Mouse (Mus musculus) cerebellum, adult 2 months (tissue): ENCODE results near the gene Rnf213. TPM values are rescaled to one million over a fixed set of nuclear protein-coding genes. Genes with fewer than 3 reads are reported as not detected.

Experiments
- DNase-seq, 2 experiments: peaks; one replicate each; pipeline ENCODE4 v3.0.0; 2021
- H3K27ac ChIP-seq: fragments of 200-500 bp; 2 replicates; pipeline ENCODE4 v1.5.1; 2012; ENCODE audit warnings: low read length, control low read depth, inconsistent platforms; ENCODE audit not compliant: insufficient read depth
- H3K27me3 ChIP-seq: fragments of 200-500 bp; 2 replicates; pipeline ENCODE4 v1.6.1; 2012; ENCODE audit warnings: inconsistent platforms, mild to moderate bottlenecking, low read length, moderate library complexity; ENCODE audit not compliant: control insufficient read depth, insufficient read depth
- H3K4me1 ChIP-seq: fragments of 200-500 bp; 2 replicates; pipeline ENCODE4 v1.6.1; 2011; ENCODE audit warnings: low read length; ENCODE audit not compliant: control insufficient read depth, insufficient read depth
- H3K4me3 ChIP-seq: fragments of 200-500 bp; replicated peaks from 2 replicates; pipeline ENCODE3; 2011; ENCODE audit warnings: mild to moderate bottlenecking, low read depth, low read length, control low read depth; ENCODE audit not compliant: insufficient read depth
- CTCF ChIP-seq: fragments of 200-500 bp; IDR thresholded peaks from 2 replicates; pipeline ENCODE4 v1.5.1; 2011; ENCODE audit warnings: low read depth, mild to moderate bottlenecking, control low read depth, low read length, moderate library complexity, borderline replicate concordance; ENCODE audit not compliant: insufficient read depth
- POLR2A ChIP-seq: fragments of 200-500 bp; IDR thresholded peaks from 2 replicates; pipeline ENCODE4 v1.6.1; 2011; ENCODE audit warnings: low read length, control low read depth, borderline replicate concordance; ENCODE audit not compliant: insufficient read depth
- WGBS: fragments of 180-500 bp; shearing (Covaris S2); methylation state at CpG from one replicate; pipeline ENCODE4 v1.1.7; 2018; 5-methylcytosine and 5-hydroxymethylcytosine counted together
- polyA plus RNA-seq: library from polyadenylated mRNA; depleted of rRNA; stranded (reverse); fragments of >200 nt; gene quantifications from 2 replicates; pipeline ENCODE4 v1.2.3, GENCODE M21; 2012

Gene Rnf213
- polyA plus RNA-seq, 1 experiment = 7.5 TPM

DNA sequence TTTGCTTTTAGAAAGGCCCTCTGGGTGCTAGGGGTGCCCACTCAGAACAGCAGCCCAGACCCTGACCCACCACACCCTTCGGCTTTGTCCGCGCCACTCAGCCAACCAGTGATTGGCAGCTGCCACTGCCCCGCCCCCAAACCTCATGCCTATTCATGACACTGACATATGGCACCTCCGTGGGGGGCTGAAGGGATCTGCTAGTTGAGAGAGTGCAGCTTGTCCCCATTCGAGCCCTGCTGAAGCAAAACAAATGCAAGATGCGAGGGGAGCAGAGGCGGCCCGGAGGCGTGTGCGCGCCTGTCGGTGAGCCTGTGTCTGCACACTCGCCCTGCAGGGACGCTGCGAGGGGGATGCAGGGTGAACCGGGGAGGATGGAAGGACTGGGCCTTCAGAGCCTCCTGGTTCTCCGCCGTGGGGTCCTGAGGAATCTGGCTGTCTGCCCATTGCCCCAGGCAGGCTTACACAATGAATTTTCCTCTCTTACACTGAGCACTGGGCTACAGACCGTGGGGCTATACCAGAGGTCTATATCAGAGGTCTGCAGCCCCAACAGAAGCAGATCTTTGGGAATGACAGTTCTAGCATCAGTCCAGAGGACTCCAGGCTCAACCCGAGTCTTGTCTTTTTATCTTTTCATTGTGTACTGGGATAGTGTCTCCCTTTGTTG is 122.2 kb downstream of the Rnf213 start:
- H3K4me1 ChIP-seq = peaks cover 66% of the 10 kb centered on the region
- peak overlapping the region; percentile 6 for H3K4me3 ChIP-seq
- H3K27me3 ChIP-seq = no peaks in the 10 kb centered on the region
- peak; percentile 98 for DNase-seq
- H3K27ac ChIP-seq = peak overlapping the region; percentile 81
- TF ChIP-seq CTCF (peak; percentile 56), POLR2A (peak; percentile 49; the same call in 1 of the 2 replicates)
- WGBS = 3% methylated on average over 21 of the region's 21 CpGs

GRCm38 (mm10) chr11:119515823-119516676 is 123.2 kb downstream of the Rnf213 start:
- no peaks in the 10 kb centered on the region for H3K27me3 ChIP-seq
- no peak overlapping the region for H3K4me3 ChIP-seq
- no peak for TF ChIP-seq CTCF
- no peak for TF ChIP-seq POLR2A
- WGBS = 33% methylated on average over 16 of the region's 16 CpGs
- peak in 1 of 2 experiments; percentile 50 for DNase-seq
- peak overlapping the region; percentile 81 for H3K27ac ChIP-seq
- H3K4me1 ChIP-seq = peaks cover 73% of the 10 kb centered on the region

GRCm38 (mm10) chr11:119516677-119517361 is 123.9 kb downstream of the Rnf213 start:
- DNase-seq = peak; percentile 65 to 73
- TF ChIP-seq POLR2A (no peak), CTCF (peak; percentile 27; the same call in 1 of the 2 replicates)
- H3K27ac ChIP-seq = peak overlapping the region; percentile 81
- H3K4me1 ChIP-seq = peaks cover 77% of the 10 kb centered on the region
- H3K4me3 ChIP-seq = no peak overlapping the region
- 19% methylated on average over 12 of the region's 12 CpGs for WGBS
- H3K27me3 ChIP-seq = no peaks in the 10 kb centered on the region

DNA sequence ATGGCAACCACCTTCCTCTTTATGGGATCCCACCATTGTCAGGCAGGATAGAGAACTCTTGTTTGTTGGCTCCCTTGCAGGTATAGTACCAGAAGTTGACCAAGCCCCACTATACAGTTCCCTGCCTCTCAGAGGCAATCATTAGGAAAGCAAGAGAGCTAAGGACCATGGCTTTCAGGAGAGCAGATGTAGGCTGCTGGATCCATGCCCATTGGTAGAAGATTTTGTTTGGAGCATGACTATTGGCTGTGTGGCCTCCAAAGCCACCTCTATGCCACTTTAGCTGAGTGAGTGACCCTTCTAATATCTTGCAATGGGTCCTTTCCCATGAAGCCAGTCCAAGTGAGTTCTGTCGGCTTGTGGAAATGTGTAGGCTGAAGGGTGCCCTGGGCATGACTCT is 126.5 kb downstream of the Rnf213 start:
- 79% methylated on average over 1 of the region's 1 CpGs for WGBS
- no peak overlapping the region for H3K4me3 ChIP-seq
- H3K4me1 ChIP-seq = peaks cover 84% of the 10 kb centered on the region
- no peaks in the 10 kb centered on the region for H3K27me3 ChIP-seq
- TF ChIP-seq CTCF = no peak
- no peak for TF ChIP-seq POLR2A
- no peak overlapping the region for H3K27ac ChIP-seq
- DNase-seq = peak in 1 of 2 experiments; percentile 50

- H3K4me1 ChIP-seq = peaks cover 81% of the 10 kb centered on the region
- H3K27ac ChIP-seq = no peak overlapping the region
- no peak for DNase-seq
- TF ChIP-seq POLR2A (no peak), CTCF (no peak)
- 52% methylated on average over 5 of the region's 5 CpGs for WGBS
- H3K4me3 ChIP-seq = no peak overlapping the region
- H3K27me3 ChIP-seq = no peaks in the 10 kb centered on the region
These were observed 127.3 kb downstream of the Rnf213 start for GRCm38 (mm10) chr11:119520005-119520712.

- no peak overlapping the region for H3K4me3 ChIP-seq
- no peak overlapping the region for H3K27ac ChIP-seq
- TF ChIP-seq POLR2A = no peak
- TF ChIP-seq CTCF = no peak
- peaks cover 76% of the 10 kb centered on the region for H3K4me1 ChIP-seq
- no peaks in the 10 kb centered on the region for H3K27me3 ChIP-seq
- DNase-seq = no peak
These were observed 127.8 kb downstream of the Rnf213 start for GRCm38 (mm10) chr11:119520713-119521063.
